Mouse (Mus musculus): ENCODE results near the gene Accs. TPM values are rescaled to one million over a fixed set of nuclear protein-coding genes. Genes with fewer than 3 reads are reported as not detected.

Gene Accs
- polyA plus RNA-seq, 1 experiment from 2014 or later = 4.2 TPM

DNA sequence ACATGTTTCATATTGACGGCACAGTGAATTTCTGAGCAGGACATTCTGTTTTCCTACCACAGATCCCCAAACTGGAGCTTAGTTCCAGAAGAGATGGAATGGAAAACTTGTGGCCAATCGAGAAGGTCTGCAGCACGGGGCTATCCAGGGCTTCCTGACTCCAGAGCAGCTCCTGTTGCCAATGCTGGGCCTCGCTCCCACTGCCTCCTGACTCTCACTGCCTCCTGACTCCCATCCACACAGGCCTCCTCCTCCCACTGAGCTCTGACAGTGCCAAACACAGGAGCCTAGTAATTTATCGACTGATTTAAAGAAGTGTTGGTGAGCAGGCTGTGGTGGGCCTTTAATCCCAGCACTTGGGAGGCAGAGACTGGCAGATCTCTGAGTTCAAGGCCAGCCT is 41.7 kb downstream of the Accs start:
- no peak overlapping the region for H3K4me3 ChIP-seq (replicated peaks)
- no peaks in the 10 kb centered on the region for H3K27me3 ChIP-seq (replicated peaks)
- H3K9me3 ChIP-seq (replicated peaks) = no peaks in the 10 kb centered on the region
- H3K4me1 ChIP-seq = no peaks in the 10 kb centered on the region
- WGBS = 85% methylated on average over 5 of the region's 5 CpGs
- H3K9ac ChIP-seq (replicated peaks) = no peak overlapping the region
- ATAC-seq (ENCODE audit: low FRiP score) = no peak
- H3K27ac ChIP-seq (replicated peaks) = no peak overlapping the region
- peaks cover 73% of the 10 kb centered on the region for H3K36me3 ChIP-seq
- no peak overlapping the region for H3K4me2 ChIP-seq

DNA sequence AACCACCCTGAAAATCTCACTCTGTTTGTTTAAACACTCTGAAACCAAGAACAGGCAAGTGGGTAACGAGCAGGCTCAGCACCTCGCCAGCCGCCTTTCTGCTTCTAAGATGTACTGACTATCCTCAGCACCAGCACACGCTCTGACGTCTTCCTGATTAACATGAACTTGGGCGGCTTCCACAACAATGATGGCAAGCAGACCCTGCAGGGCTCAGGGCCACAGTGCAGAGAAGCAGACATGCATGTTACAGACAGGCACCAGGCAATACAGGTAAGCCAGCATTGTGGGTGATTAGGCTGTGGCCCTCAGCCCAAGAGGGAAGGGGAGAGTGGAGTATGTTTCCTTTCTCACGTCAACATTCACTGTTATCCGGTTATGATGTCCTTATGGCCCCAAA is 42.3 kb downstream of the Accs start:
- H3K4me3 ChIP-seq (replicated peaks) = no peak overlapping the region
- 87% methylated on average over 8 of the region's 8 CpGs for WGBS
- no peaks in the 10 kb centered on the region for H3K27me3 ChIP-seq (replicated peaks)
- H3K9ac ChIP-seq (replicated peaks) = no peak overlapping the region
- peaks cover 72% of the 10 kb centered on the region for H3K36me3 ChIP-seq
- H3K4me2 ChIP-seq = no peak overlapping the region
- no peak overlapping the region for H3K27ac ChIP-seq (replicated peaks)
- no peaks in the 10 kb centered on the region for H3K4me1 ChIP-seq
- ATAC-seq (ENCODE audit: low FRiP score) = no peak
- no peaks in the 10 kb centered on the region for H3K9me3 ChIP-seq (replicated peaks)

DNA sequence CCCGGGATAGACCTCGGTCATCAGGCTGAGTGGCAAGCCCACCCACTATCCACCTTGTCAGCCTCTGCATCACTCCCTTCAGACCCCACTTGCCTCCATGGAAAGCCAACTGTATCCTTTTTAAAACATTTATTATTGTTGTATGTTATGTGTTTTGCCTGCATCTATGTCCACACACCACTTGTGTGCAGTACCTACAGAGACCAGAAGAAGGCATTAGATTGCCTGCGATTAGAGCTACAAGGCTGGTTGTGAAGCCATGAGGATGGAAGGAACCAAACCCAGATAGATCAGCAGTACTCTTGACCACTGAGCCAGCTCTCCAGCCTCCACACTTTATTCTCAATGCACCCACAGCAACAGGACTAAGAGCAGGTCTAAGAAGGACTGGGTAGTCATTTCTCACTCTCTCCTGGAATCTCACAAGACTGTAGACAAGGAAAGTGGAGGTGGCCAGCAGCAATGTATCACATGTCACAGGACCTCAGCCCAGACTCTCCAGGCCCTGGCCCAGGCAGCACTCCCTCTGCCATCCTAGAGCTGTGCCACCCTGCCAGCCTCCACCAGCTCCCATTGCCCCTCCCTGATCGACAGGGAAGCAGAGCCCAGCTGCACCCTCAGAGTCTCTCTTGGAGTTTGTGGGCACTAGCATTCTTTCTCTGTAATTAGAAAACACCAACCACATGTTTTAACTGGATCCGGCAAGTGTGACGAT is 43.1 kb downstream of the Accs start:
- WGBS = 97% methylated on average over 6 of the region's 6 CpGs

DNA sequence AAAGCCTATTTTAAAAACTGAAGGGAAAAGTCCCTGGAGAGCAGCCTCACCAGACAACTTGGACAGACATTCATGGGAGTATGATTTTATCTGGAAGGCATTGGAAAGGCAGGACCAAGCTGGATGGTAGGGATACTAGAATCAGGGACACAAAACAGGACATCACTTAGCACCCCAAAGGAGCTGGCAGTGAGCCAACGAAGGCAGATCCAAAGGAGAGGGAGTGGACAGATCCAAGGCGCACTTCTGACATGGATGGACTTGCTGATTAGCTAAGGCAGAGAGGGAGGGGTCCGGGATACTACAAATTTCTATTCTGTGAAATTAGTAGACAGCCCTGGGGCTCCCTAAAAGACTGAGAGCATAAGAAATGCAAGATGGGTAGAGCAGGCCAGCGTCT is 44.2 kb downstream of the Accs start:
- H3K9ac ChIP-seq (replicated peaks) = no peak overlapping the region
- H3K27me3 ChIP-seq (replicated peaks) = no peaks in the 10 kb centered on the region
- H3K9me3 ChIP-seq (replicated peaks) = no peaks in the 10 kb centered on the region
- WGBS = 90% methylated on average over 4 of the region's 4 CpGs
- no peak overlapping the region for H3K4me3 ChIP-seq (replicated peaks)
- no peaks in the 10 kb centered on the region for H3K4me1 ChIP-seq
- no peak overlapping the region for H3K4me2 ChIP-seq
- H3K36me3 ChIP-seq = peaks cover 70% of the 10 kb centered on the region
- H3K27ac ChIP-seq (replicated peaks) = no peak overlapping the region
- ATAC-seq (ENCODE audit: low FRiP score) = no peak

More for the DNA sequence above, 43.1 kb downstream of the Accs start:
- no peaks in the 10 kb centered on the region for H3K27me3 ChIP-seq (replicated peaks)
- no peaks in the 10 kb centered on the region for H3K9me3 ChIP-seq (replicated peaks)
- H3K4me1 ChIP-seq = no peaks in the 10 kb centered on the region
- no peak overlapping the region for H3K9ac ChIP-seq (replicated peaks)
- no peak overlapping the region for H3K4me3 ChIP-seq (replicated peaks)
- no peak for ATAC-seq (ENCODE audit: low FRiP score)
- no peak overlapping the region for H3K27ac ChIP-seq (replicated peaks)
- H3K36me3 ChIP-seq = peaks cover 72% of the 10 kb centered on the region
- no peak overlapping the region for H3K4me2 ChIP-seq

DNA sequence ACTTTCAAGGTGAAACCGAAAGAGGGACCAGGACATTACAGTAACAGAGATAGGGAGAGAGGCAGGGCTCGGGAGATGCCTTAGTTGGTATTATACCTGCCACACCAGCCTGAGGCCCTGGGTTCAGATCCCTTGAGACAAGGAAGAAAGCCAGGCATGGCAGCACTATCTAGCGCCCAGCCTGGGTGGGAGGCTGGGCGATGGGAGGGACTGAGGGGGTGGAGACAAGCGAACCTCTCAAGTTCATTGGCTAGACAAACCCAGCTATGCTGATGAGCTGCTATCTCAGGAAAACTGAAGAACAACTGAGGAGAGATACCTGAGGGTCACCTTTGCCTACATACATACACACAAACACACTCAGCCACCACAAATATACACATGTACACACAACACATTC is 44.7 kb downstream of the Accs start:
- Histone ChIP-seq H3K4me2 (no peak overlapping the region), H3K4me1 (no peaks in the 10 kb centered on the region), H3K27me3 (replicated peaks) (no peaks in the 10 kb centered on the region), H3K4me3 (replicated peaks) (no peak overlapping the region), H3K9ac (replicated peaks) (no peak overlapping the region), H3K27ac (replicated peaks) (no peak overlapping the region), H3K36me3 (peaks cover 70% of the 10 kb centered on the region), H3K9me3 (replicated peaks) (no peaks in the 10 kb centered on the region)
- no peak for ATAC-seq (ENCODE audit: low FRiP score)
- WGBS = 79% methylated on average over 5 of the region's 5 CpGs

DNA sequence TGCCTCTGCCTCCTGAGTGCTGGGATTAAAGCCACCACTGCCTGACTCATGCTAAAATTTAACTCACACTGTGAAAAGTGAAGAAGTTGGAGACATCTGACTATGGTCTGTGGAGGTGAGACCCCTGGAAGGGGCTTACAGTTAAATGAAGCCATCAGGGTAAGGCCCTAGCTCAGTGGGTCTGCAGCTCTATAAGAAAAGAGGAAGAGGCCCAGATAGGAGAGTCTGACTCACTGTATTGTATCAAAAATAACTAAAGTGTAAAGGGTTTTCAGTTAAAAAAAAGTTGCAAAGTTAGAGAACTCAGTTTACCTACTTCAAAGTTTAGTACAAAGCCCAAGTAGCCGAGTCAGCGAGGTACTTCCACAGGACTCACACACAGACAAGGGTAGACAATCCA is 46.8 kb downstream of the Accs start:
- H3K4me3 ChIP-seq (replicated peaks) = no peak overlapping the region
- no peak for ATAC-seq (ENCODE audit: low FRiP score)
- no peak overlapping the region for H3K27ac ChIP-seq (replicated peaks)
- no peak overlapping the region for H3K9ac ChIP-seq (replicated peaks)
- H3K9me3 ChIP-seq (replicated peaks) = no peaks in the 10 kb centered on the region
- no peak overlapping the region for H3K4me2 ChIP-seq
- no peaks in the 10 kb centered on the region for H3K4me1 ChIP-seq
- peaks cover 61% of the 10 kb centered on the region for H3K36me3 ChIP-seq
- H3K27me3 ChIP-seq (replicated peaks) = no peaks in the 10 kb centered on the region
- WGBS = 95% methylated on average over 2 of the region's 2 CpGs

DNA sequence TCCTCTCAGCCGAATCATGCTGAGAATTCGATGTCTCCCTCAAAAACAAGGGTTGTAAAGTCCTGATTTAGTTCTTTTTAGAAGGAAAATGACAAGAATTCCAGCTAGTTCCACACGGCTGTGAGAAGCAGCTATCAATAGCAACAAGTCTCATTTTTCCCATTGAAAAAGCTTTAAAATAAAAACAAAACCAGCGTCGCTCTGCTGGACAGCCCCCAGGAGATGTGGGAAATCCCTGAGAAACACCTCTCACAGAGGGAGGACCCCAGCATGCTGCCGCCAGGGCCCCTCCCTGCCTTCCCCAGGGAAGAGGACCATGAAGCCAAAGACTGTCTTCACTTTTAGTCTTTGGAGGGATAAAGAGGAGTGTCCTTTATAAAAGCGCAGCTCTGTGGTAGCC is 48.6 kb downstream of the Accs start:
- Histone ChIP-seq H3K9ac (replicated peaks) (no peak overlapping the region), H3K27ac (replicated peaks) (no peak overlapping the region), H3K4me3 (replicated peaks) (no peak overlapping the region), H3K9me3 (replicated peaks) (no peaks in the 10 kb centered on the region), H3K27me3 (replicated peaks) (no peaks in the 10 kb centered on the region), H3K4me1 (no peaks in the 10 kb centered on the region; the same call in 1 of the 2 replicates), H3K36me3 (peaks cover 63% of the 10 kb centered on the region), H3K4me2 (no peak overlapping the region)
- 82% methylated on average over 7 of the region's 7 CpGs for WGBS
- ATAC-seq (ENCODE audit: low FRiP score) = no peak

DNA sequence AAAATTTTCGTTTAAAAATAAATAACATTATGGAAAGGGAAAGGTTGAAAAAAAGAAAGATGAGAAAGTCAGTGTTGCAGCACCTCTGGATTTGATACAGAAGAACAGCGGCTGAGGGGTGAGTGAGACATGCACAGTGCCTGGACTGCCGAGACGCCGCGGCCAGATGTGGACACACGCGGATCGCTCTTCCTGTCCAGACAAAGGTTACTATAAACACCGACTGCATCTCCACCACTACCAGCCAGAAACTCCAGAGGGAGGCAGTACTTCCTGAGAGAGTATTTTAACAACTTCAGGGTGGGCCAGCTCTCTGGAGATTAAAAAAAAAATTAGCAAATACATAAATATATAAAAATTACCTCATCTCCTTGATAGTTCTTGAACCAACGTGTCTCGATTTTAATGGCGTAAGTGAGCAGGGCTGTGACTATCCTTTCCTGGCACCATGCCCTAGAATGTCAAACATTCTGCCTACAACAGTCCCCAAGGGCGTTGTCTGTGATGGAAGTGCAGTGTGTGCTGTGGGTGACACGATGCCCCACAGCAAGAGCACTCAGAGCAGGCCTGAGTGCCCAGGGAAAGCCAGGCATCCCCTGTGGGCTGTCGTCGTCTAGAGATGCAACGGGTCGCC is 52.5 kb downstream of the Accs start:
- H3K4me2 ChIP-seq = no peak overlapping the region
- H3K4me1 ChIP-seq = no peaks in the 10 kb centered on the region; the same call in 1 of the 2 replicates
- no peaks in the 10 kb centered on the region for H3K27me3 ChIP-seq (replicated peaks)
- no peak overlapping the region for H3K9ac ChIP-seq (replicated peaks)
- H3K4me3 ChIP-seq (replicated peaks) = no peak overlapping the region
- 82% methylated on average over 19 of the region's 19 CpGs for WGBS
- peaks cover 66% of the 10 kb centered on the region for H3K36me3 ChIP-seq
- no peak for ATAC-seq (ENCODE audit: low FRiP score)
- H3K27ac ChIP-seq (replicated peaks) = no peak overlapping the region
- no peaks in the 10 kb centered on the region for H3K9me3 ChIP-seq (replicated peaks)

DNA sequence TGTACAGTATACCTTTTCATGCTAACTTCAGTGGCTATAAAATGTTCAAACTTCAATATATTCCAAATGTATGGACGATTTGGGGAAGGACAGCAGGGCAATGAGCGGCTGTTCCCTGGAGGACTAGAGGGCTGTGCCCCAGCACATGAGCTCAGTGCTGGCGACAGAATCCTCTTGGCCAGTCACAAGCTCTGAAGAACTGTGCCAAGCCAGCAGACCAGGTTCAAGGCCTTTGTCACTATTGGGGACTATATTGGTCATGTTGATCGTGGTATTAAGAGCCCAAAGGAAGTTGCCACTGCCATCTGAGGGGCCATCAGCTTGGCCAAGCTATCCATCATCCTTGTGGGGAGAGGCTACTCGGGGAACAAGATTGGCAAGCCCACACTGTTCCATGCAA is 55.4 kb downstream of the Accs start:
- H3K27me3 ChIP-seq (replicated peaks) = no peaks in the 10 kb centered on the region
- no peak for ATAC-seq (ENCODE audit: low FRiP score)
- peaks cover 59% of the 10 kb centered on the region for H3K36me3 ChIP-seq
- H3K9me3 ChIP-seq (replicated peaks) = no peaks in the 10 kb centered on the region
- H3K27ac ChIP-seq (replicated peaks) = no peak overlapping the region
- H3K4me1 ChIP-seq = peaks cover 5% of the 10 kb centered on the region
- H3K4me3 ChIP-seq (replicated peaks) = no peak overlapping the region
- H3K9ac ChIP-seq (replicated peaks) = no peak overlapping the region
- WGBS = 93% methylated on average over 5 of the region's 5 CpGs
- no peak overlapping the region for H3K4me2 ChIP-seq

DNA sequence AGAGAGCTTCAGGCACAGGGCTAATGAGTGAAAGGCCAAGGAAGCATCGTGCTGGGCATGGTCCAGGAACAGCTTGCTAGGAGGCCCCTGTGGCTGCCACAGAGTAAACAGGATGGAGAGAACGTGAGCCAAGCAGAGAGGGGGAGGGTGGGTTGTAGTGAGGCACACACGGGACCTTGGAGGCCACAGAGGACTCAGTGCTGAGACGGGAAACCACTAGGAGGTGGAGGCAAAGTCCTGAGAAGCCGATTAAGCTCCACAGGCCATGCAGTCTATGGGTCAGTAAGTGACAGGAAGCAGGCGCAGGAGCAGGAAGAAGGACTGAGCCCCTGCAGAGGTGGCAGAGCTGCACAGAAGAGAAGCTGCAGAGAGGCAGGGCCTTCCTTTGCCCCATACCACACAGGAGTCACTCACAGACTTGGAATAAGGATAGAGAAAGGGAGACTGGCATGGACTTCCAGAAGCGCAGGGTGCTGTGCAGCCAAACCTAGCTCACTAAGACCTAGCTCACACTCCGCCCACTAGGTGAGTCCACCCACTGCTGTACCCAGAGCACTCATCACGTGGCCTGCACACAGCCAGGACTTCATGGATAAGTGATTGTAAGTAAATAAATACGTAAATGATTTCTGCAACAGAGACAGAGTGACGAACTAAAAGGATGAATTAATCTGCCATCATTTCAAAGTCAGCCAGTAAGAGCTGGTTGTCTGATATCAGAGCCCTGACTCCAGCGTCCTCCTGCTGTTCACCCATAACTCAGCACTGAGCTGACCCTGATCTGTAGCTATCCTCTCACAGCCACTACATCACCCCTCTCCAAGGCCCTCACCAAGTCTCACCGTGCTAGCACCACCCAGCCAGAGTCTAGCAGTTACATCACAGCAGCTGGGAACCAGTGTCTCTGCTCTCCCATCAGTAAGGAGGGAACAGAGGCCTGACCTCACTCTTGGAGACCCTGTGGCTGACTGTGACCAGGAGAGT is 57.9 kb downstream of the Accs start:
- H3K9ac ChIP-seq (replicated peaks) = no peak overlapping the region
- no peak overlapping the region for H3K4me2 ChIP-seq
- WGBS = 61% methylated on average over 13 of the region's 13 CpGs
- no peak for ATAC-seq (ENCODE audit: low FRiP score)
- H3K4me3 ChIP-seq (replicated peaks) = no peak overlapping the region
- H3K27ac ChIP-seq (replicated peaks) = no peak overlapping the region; the same call in 1 of the 2 replicates
- no peaks in the 10 kb centered on the region for H3K27me3 ChIP-seq (replicated peaks)
- no peaks in the 10 kb centered on the region for H3K9me3 ChIP-seq (replicated peaks)
- peaks cover 5% of the 10 kb centered on the region for H3K4me1 ChIP-seq
- H3K36me3 ChIP-seq = peaks cover 58% of the 10 kb centered on the region

DNA sequence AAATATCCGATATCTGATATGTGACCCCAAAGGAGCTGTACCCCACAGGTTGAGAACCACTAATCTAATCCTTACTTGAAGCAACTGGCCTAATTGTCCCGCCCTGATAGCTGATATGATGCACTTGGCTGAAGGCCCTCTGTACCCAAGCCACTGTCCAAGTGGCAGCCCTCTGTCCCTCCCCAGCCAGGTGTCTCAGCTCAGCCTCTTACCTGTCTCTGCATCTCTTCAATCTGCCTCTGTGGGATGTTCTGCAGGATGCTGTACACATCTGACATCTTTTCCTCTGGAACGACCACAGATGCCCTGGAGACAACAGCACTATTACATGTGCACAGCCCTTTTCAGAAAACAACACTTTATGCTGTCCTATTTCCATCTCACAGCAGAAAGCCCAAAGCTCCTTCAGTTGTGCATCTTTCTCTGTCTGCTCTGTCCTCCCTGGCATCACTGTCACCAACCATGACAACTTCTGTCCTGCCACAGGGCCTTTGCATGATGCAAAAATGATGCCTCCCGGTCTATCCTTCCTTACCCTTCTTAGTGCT is 58.9 kb downstream of the Accs start:
- H3K9me3 ChIP-seq (replicated peaks) = no peaks in the 10 kb centered on the region
- 92% methylated on average over 4 of the region's 4 CpGs for WGBS
- no peak overlapping the region for H3K4me3 ChIP-seq (replicated peaks)
- H3K27me3 ChIP-seq (replicated peaks) = no peaks in the 10 kb centered on the region
- H3K4me1 ChIP-seq = peaks cover 8% of the 10 kb centered on the region
- H3K9ac ChIP-seq (replicated peaks) = no peak overlapping the region
- H3K27ac ChIP-seq (replicated peaks) = no peak overlapping the region
- no peak for ATAC-seq (ENCODE audit: low FRiP score)
- peaks cover 50% of the 10 kb centered on the region for H3K36me3 ChIP-seq
- no peak overlapping the region for H3K4me2 ChIP-seq
